Mouse (Mus musculus) bone marrow macrophage, adult 2 months (primary cell): ENCODE measurements at regions not wholly inside any gene's neighbourhood (a gene's known extent, or its start where the extent isn't known, plus 50 kb on each side); places are given as distances from the start of the nearest gene placed in this dataset.

Experiments
- CTCF ChIP-seq: IDR thresholded peaks from 2 replicates; pipeline ENCODE4 v1.5.1; 2012; ENCODE audit warnings: low read depth, mild to moderate bottlenecking, low read length, moderate library complexity
- POLR2A ChIP-seq: IDR thresholded peaks from 2 replicates; pipeline ENCODE4 v1.6.1; 2012; ENCODE audit warnings: mild to moderate bottlenecking, low read depth, low read length, borderline replicate concordance

- no peak for TF ChIP-seq POLR2A
- no peak for TF ChIP-seq CTCF
Measured at GRCm38 (mm10) chr1:61309563-61309962, 329.1 kb upstream of the Pard3b start.
